Mouse (Mus musculus) mouse embryonic stem cell (cell line): Measurements from ENCODE around the gene Slc35b3.

Source experiments
- in situ Hi-C, 2 experiments: fragments of 300-500 bp; cut with MboI; formaldehyde crosslinking; loops; 1 replicate in 1 of 2; 3 replicates in 1 of 2; pipeline ENCODE4 v1.14.3; 2019 to 2020; ENCODE audit warnings: low sequenced_read_pairs in 2 of 2, low pct_unique_long_range_greater_than_20kb in 1 of 2, mixed read lengths in 1 of 2; ENCODE audit not compliant: unreplicated experiment in 1 of 2

The Slc35b3 gene

GRCm38 (mm10) chr13:38944951-38945350 lies 15.7 kb downstream of the Slc35b3 start:
- in situ Hi-C loops: no loop called here

DNA sequence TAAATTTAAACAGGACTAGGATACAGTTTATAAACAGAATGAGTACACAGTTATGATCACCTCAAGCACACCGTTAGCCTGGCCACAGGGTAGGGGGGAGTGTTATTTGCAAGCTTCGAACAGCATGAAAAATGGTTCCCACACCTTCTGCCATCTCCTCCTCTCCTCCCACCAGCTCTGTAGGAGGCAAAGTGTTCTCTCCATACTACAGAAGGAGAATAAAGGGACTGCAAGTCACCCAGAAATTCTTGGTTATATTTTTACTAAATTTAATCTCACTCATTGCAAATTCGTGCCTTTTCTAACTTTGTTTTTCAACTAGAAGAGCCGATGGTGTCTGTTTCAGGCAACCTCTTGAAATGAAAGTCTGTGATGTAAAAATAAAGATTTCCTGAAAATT lies 18.9 kb downstream of the Slc35b3 start:
- in situ Hi-C loops: no loop called here

DNA sequence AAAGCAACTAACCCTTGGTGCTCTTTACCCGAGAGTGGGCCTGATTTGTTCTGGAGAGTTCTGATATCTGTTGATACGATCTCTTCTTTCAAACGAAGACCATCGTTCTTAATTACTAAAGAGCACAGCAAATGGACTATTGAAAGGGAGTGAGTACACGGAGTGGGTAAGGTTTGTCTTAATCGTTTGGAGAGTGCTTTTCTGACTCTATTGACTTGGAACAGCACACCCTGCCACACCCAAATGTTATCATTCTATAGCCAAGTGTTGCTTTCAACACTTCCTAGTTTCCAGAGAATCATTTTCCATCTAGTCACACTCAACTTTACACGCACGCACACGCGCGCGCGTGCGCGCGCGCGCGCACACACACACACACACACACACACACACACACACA lies 19.4 kb downstream of the Slc35b3 start:
- in situ Hi-C loops: no loop called here

DNA sequence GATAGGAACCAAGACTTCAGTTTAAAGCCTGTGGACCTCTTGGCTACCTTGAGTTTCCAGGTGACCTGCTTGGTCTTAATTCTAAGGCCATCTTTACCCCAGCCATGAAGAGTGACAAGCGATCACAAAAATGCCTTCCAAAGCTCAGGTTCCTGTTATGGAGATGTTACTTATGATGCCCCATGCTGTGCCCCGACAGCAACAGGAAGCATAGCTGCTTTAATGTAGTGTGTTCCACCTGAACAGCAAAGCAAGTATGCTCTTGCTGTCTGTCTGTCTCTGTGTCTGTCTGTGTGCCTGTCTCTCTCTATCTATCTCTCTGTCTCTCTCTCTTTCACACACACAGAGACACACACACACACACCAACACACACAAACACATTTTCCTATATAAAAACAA lies 22.2 kb downstream of the Slc35b3 start:
- in situ Hi-C loops: no loop called here

GRCm38 (mm10) chr13:38936860-38937471 lies 23.7 kb downstream of the Slc35b3 start:
- in situ Hi-C loops: no loop called here

GRCm38 (mm10) chr13:38935856-38936446 lies 24.7 kb downstream of the Slc35b3 start:
- in situ Hi-C loops: no loop called here

DNA sequence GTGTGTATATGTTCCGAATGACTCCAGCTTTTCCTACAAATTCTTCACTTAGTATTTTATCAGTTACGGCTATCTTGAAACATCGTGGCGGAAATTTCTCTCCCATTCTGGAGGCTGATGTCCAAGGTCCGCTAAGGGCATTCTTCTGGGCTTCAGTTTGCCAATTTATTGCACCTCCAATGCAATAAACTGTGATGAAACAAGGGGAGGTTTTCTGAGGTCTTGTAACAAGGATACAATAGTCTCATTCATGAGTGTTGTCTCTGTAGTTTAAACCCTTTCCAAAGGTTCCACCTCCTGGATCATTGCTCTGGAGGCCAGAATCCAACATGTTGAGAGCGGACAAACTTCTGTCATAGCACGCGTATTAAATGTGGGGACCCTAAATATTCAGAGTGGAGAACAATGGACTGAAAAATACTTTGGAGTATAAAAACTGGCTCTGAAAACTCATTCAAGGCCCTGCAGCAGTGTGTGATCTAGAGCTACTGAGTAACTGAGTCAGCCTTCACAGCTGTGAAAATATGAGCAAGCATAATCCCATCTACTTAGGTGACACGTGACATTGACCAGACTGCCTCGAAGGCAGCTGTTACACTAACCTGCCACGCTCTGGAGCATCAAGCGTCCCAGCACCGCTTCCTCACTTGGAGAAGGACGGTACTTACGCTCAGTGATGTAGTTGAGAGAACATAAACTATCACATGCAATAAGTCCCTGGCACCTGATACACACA lies 30.7 kb downstream of the Slc35b3 start:
- in situ Hi-C loops: no loop called here

GRCm38 (mm10) chr13:38922676-38923075 lies 38.0 kb downstream of the Slc35b3 start:
- in situ Hi-C loops: no loop called here

- in situ Hi-C loops: no loop called here
Measured at GRCm38 (mm10) chr13:38921306-38921705, 39.4 kb downstream of the Slc35b3 start.

- in situ Hi-C loops: no loop called here
Measured at GRCm38 (mm10) chr13:38918188-38918885, 42.3 kb downstream of the Slc35b3 start.

- in situ Hi-C loops: no loop called here
Measured at GRCm38 (mm10) chr13:38917556-38917955, 43.1 kb downstream of the Slc35b3 start.

GRCm38 (mm10) chr13:38914771-38915170 lies 45.9 kb downstream of the Slc35b3 start:
- in situ Hi-C loops: no loop called here

DNA sequence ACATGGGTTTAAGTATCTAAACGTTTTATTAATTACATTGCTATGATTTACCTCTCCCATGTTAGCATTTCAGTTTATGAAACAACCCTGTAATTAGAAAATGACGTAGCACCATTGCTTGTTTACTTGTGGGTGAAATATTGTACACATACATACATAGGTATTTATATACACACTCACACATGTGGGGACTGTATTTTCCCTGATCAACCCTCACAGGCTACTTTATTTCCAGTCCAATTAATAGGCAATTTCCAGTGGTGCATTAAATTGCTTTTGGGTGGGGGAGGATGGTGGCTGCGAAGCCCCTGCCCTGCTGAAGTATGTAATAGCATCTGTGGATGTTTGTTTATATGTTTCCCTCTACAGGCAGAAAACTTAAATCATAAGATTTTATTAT lies 68.3 kb downstream of the Slc35b3 start:
- in situ Hi-C loops: no loop called here
